21 mouse cellular contexts compared by ENCODE assay signal in genomic region chr17:16612405-16612979, GRCm38 (mm10).
A peak's percentile ranks its signal among the peaks of the same experiment; 100 is the strongest.
DNase-seq lines count a peak whose midpoint lies in the region; ATAC-seq lines count a peak whose summit lies in the region.
"Had no signal": no experiment of that assay in that cellular context is flagged by ENCODE, and none has a peak within 500 bp of the region (broad histone marks: within the 10 kb centered on the region; RNA-seq: fewer than 3 reads in every experiment).

No protein-coding gene starts in this region.

- DNase-seq in embryonic facial prominence, embryonic 14.5 days (ENCODE audit: low spot score), result peak; percentile 1
- DNase-seq in embryonic facial prominence, embryonic 10.5 days (ENCODE audit: low spot score), result no peak
- no peak for DNase-seq in forebrain, embryonic 11.5 days (ENCODE audit: low spot score)
- no peak for DNase-seq in midbrain, embryonic 10.5 days (ENCODE audit: low spot score)
- DNase-seq: adrenal gland, adult 8-10 months; adrenal gland, postnatal 36 days; B cell, adult 2 months; cerebellum, adult 11 months; cerebellum, adult 8-10 months; cerebellum, postnatal 14 days; embryo, embryonic 11 days; gastrocnemius, postnatal 14 days; heart, postnatal 36 days had no signal

- WGBS in embryonic facial prominence, embryonic 14.5 days, result 73% methylated on average over 1 of the region's 1 CpGs
- whole genome bisulfite sequencing in embryonic facial prominence, embryonic 10.5 days, result 80% methylated on average over 1 of the region's 1 CpGs
- 61% methylated on average over 1 of the region's 1 CpGs for WGBS in forebrain, embryonic 16.5 days
- WGBS in forebrain, embryonic 11.5 days, result 63% methylated on average over 1 of the region's 1 CpGs
- 53% methylated on average over 1 of the region's 1 CpGs for WGBS in midbrain, embryonic 15.5 days
- 70% methylated on average over 1 of the region's 1 CpGs for WGBS in midbrain, embryonic 10.5 days
- 56% methylated on average over 1 of the region's 1 CpGs for WGBS in midbrain, embryonic 16.5 days

- H3K4me3 ChIP-seq in embryonic facial prominence, embryonic 14.5 days (ENCODE audit: low read depth, low read length), result no peak overlapping the region
- no peak overlapping the region for H3K4me3 ChIP-seq in embryonic facial prominence, embryonic 10.5 days
- H3K4me3 ChIP-seq in forebrain, embryonic 16.5 days (replicated peaks; ENCODE audit: low read length), result no peak overlapping the region
- no peak overlapping the region for H3K4me3 ChIP-seq in forebrain, embryonic 11.5 days (ENCODE audit: low read depth, low read length)
- H3K4me3 ChIP-seq in midbrain, embryonic 15.5 days, result no peak overlapping the region
- H3K4me3 ChIP-seq in midbrain, embryonic 10.5 days, result no peak overlapping the region
- H3K4me3 ChIP-seq in midbrain, embryonic 16.5 days (ENCODE audit: low read depth, low read length), result no peak overlapping the region
- H3K4me3 ChIP-seq: embryonic facial prominence, embryonic 12.5 days; heart, embryonic 13.5 days; hindbrain, embryonic 15.5 days had no signal

- no peaks in the 10 kb centered on the region for H3K36me3 ChIP-seq in embryonic facial prominence, embryonic 14.5 days (ENCODE audit: control insufficient read depth, insufficient read depth, low read length)
- H3K36me3 ChIP-seq in embryonic facial prominence, embryonic 10.5 days (replicated peaks), result no peaks in the 10 kb centered on the region
- H3K36me3 ChIP-seq in forebrain, embryonic 16.5 days (ENCODE audit: control insufficient read depth, insufficient read depth), result no peaks in the 10 kb centered on the region
- no peaks in the 10 kb centered on the region for H3K36me3 ChIP-seq in forebrain, embryonic 11.5 days (ENCODE audit: control insufficient read depth, insufficient read depth, low read length)
- H3K36me3 ChIP-seq in midbrain, embryonic 15.5 days (replicated peaks), result no peaks in the 10 kb centered on the region
- no peaks in the 10 kb centered on the region for H3K36me3 ChIP-seq in midbrain, embryonic 10.5 days
- no peaks in the 10 kb centered on the region for H3K36me3 ChIP-seq in midbrain, embryonic 16.5 days (ENCODE audit: control insufficient read depth, insufficient read depth, low read length)
- H3K36me3 ChIP-seq: embryonic facial prominence, embryonic 12.5 days; G1E; heart, embryonic 13.5 days; hindbrain, embryonic 15.5 days had no signal

- no peaks in the 10 kb centered on the region for H3K9me3 ChIP-seq in embryonic facial prominence, embryonic 14.5 days (ENCODE audit: control insufficient read depth, low read length)
- no peaks in the 10 kb centered on the region for H3K9me3 ChIP-seq in embryonic facial prominence, embryonic 10.5 days
- H3K9me3 ChIP-seq in forebrain, embryonic 16.5 days (ENCODE audit: control insufficient read depth, low read length), result no peaks in the 10 kb centered on the region
- no peaks in the 10 kb centered on the region for H3K9me3 ChIP-seq in forebrain, embryonic 11.5 days (ENCODE audit: control insufficient read depth, low read length)
- H3K9me3 ChIP-seq in midbrain, embryonic 15.5 days, result no peaks in the 10 kb centered on the region
- no peaks in the 10 kb centered on the region for H3K9me3 ChIP-seq in midbrain, embryonic 10.5 days (replicated peaks)
- no peaks in the 10 kb centered on the region for H3K9me3 ChIP-seq in midbrain, embryonic 16.5 days (replicated peaks; ENCODE audit: control insufficient read depth, low read length, poor library complexity, severe bottlenecking)
- H3K9me3 ChIP-seq: embryonic facial prominence, embryonic 12.5 days; G1E; heart, embryonic 13.5 days; hindbrain, embryonic 15.5 days had no signal

- H3K27me3 ChIP-seq in embryonic facial prominence, embryonic 14.5 days (replicated peaks; ENCODE audit: control insufficient read depth, insufficient read depth, low read length), result no peaks in the 10 kb centered on the region
- no peaks in the 10 kb centered on the region for H3K27me3 ChIP-seq in embryonic facial prominence, embryonic 10.5 days (replicated peaks; ENCODE audit: low read depth, poor library complexity, severe bottlenecking)
- no peaks in the 10 kb centered on the region for H3K27me3 ChIP-seq in forebrain, embryonic 16.5 days (replicated peaks; ENCODE audit: control insufficient read depth, insufficient read depth, low read length)
- no peaks in the 10 kb centered on the region for H3K27me3 ChIP-seq in forebrain, embryonic 11.5 days (ENCODE audit: control insufficient read depth, insufficient read depth, low read length)
- no peaks in the 10 kb centered on the region for H3K27me3 ChIP-seq in midbrain, embryonic 15.5 days (replicated peaks)
- H3K27me3 ChIP-seq in midbrain, embryonic 10.5 days (ENCODE audit: low read depth, poor library complexity, severe bottlenecking), result no peaks in the 10 kb centered on the region
- H3K27me3 ChIP-seq in midbrain, embryonic 16.5 days (ENCODE audit: control insufficient read depth, insufficient read depth, low read depth, low read length), result no peaks in the 10 kb centered on the region
- H3K27me3 ChIP-seq: embryonic facial prominence, embryonic 12.5 days; heart, embryonic 13.5 days; hindbrain, embryonic 15.5 days had no signal

- H3K9ac ChIP-seq in embryonic facial prominence, embryonic 14.5 days (ENCODE audit: low read depth, low read length), result no peak overlapping the region
- H3K9ac ChIP-seq in forebrain, embryonic 16.5 days (replicated peaks; ENCODE audit: low read depth, low read length), result no peak overlapping the region
- no peak overlapping the region for H3K9ac ChIP-seq in forebrain, embryonic 11.5 days (ENCODE audit: low read length)
- no peak overlapping the region for H3K9ac ChIP-seq in midbrain, embryonic 15.5 days
- H3K9ac ChIP-seq in midbrain, embryonic 16.5 days (ENCODE audit: low read depth, low read length), result 0 out of 2 replicates have a peak overlapping the region, but pooled peaks have one; percentile 14
- H3K9ac ChIP-seq: embryonic facial prominence, embryonic 12.5 days; heart, embryonic 13.5 days; hindbrain, embryonic 15.5 days had no signal

- no peak overlapping the region for H3K27ac ChIP-seq in embryonic facial prominence, embryonic 14.5 days (replicated peaks; ENCODE audit: low read depth, low read length)
- H3K27ac ChIP-seq in embryonic facial prominence, embryonic 10.5 days (replicated peaks), result no peak overlapping the region
- H3K27ac ChIP-seq in forebrain, embryonic 16.5 days (ENCODE audit: low read length), result no peak overlapping the region
- no peak overlapping the region for H3K27ac ChIP-seq in forebrain, embryonic 11.5 days (ENCODE audit: low read depth, low read length)
- H3K27ac ChIP-seq in midbrain, embryonic 15.5 days, result no peak overlapping the region
- H3K27ac ChIP-seq in midbrain, embryonic 10.5 days (replicated peaks), result no peak overlapping the region
- no peak overlapping the region for H3K27ac ChIP-seq in midbrain, embryonic 16.5 days (ENCODE audit: low read length)
- H3K27ac ChIP-seq: embryonic facial prominence, embryonic 12.5 days; heart, embryonic 13.5 days; hindbrain, embryonic 15.5 days had no signal

- no peaks in the 10 kb centered on the region for H3K4me1 ChIP-seq in embryonic facial prominence, embryonic 14.5 days (ENCODE audit: control insufficient read depth, insufficient read depth, low read length)
- no peaks in the 10 kb centered on the region for H3K4me1 ChIP-seq in embryonic facial prominence, embryonic 10.5 days
- no peaks in the 10 kb centered on the region for H3K4me1 ChIP-seq in forebrain, embryonic 16.5 days (replicated peaks; ENCODE audit: control insufficient read depth, insufficient read depth, low read length)
- H3K4me1 ChIP-seq in forebrain, embryonic 11.5 days (replicated peaks; ENCODE audit: control insufficient read depth, insufficient read depth, low read length), result no peaks in the 10 kb centered on the region
- H3K4me1 ChIP-seq in midbrain, embryonic 15.5 days, result no peaks in the 10 kb centered on the region
- no peaks in the 10 kb centered on the region for H3K4me1 ChIP-seq in midbrain, embryonic 10.5 days
- H3K4me1 ChIP-seq in midbrain, embryonic 16.5 days (ENCODE audit: control insufficient read depth, insufficient read depth, low read length), result no peaks in the 10 kb centered on the region; the same call in 1 of the 2 replicates
- H3K4me1 ChIP-seq: embryonic facial prominence, embryonic 12.5 days; heart, embryonic 13.5 days; hindbrain, embryonic 15.5 days had no signal

- no peak for ATAC-seq in embryonic facial prominence, embryonic 14.5 days (ENCODE audit: low read depth)
- peak; percentile 74 for ATAC-seq in forebrain, embryonic 16.5 days
- ATAC-seq in forebrain, embryonic 11.5 days (replicated peaks; ENCODE audit: low FRiP score), result no peak
- ATAC-seq in midbrain, embryonic 15.5 days (replicated peaks), result peak; percentile 52; the same call in 1 of the 2 replicates
- ATAC-seq in midbrain, embryonic 16.5 days, result peak; percentile 66; the same call in 1 of the 2 replicates
- ATAC-seq: CD4-positive, CD25-positive, alpha-beta regulatory T cell, adult 4 months had no signal

- H3K4me2 ChIP-seq in embryonic facial prominence, embryonic 14.5 days (ENCODE audit: low read depth, low read length), result no peak overlapping the region
- H3K4me2 ChIP-seq in forebrain, embryonic 16.5 days (ENCODE audit: low read length), result no peak overlapping the region
- H3K4me2 ChIP-seq in forebrain, embryonic 11.5 days (ENCODE audit: low read depth, low read length, severe bottlenecking), result no peak overlapping the region
- no peak overlapping the region for H3K4me2 ChIP-seq in midbrain, embryonic 15.5 days
- no peak overlapping the region for H3K4me2 ChIP-seq in midbrain, embryonic 16.5 days (ENCODE audit: low read length)
- H3K4me2 ChIP-seq: embryonic facial prominence, embryonic 12.5 days; heart, embryonic 13.5 days; hindbrain, embryonic 15.5 days had no signal

Comparison
In these comparisons a context has a peak if more than half of its experiments do, and no peak if none do; other contexts are left out.
1. ATAC-seq: peak in forebrain, embryonic 16.5 days (single experiment), midbrain, embryonic 15.5 days (single experiment) and midbrain, embryonic 16.5 days (single experiment); none in embryonic facial prominence, embryonic 14.5 days (single experiment) and forebrain, embryonic 11.5 days (single experiment).